Mouse (Mus musculus): ENCODE results near the gene Dennd1a.

DNA sequence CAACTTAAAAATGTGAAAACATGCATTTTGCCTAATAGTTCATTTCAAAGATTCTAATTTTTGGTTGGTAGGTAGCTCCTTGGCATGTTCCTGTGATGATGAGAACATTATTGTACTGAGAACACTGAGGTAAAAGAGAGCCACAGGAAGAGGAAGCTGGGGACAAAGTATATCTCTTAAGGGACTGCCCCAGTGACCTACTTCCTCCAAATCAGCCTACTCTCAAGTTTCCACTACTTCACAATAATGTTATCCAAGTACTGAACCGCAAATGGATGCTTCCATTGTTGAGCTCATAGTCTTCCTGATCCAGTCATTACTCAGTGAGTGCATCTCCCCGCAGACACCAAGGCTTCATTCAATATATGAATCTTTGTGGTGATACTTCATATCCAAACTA lies 75.8 kb downstream of the Dennd1a start:
- TF ChIP-seq POLR2A (IDR thresholded peaks at IDR 0.05; ENCODE audit: borderline replicate concordance, extremely low read depth, low read depth, low read length) (no peak), CTCF (IDR thresholded peaks at IDR 0.05; ENCODE audit: insufficient read depth, low read length) (no peak)
